Comparison of ENCODE assay signal across 8 mouse cellular contexts in the genomic region with DNA sequence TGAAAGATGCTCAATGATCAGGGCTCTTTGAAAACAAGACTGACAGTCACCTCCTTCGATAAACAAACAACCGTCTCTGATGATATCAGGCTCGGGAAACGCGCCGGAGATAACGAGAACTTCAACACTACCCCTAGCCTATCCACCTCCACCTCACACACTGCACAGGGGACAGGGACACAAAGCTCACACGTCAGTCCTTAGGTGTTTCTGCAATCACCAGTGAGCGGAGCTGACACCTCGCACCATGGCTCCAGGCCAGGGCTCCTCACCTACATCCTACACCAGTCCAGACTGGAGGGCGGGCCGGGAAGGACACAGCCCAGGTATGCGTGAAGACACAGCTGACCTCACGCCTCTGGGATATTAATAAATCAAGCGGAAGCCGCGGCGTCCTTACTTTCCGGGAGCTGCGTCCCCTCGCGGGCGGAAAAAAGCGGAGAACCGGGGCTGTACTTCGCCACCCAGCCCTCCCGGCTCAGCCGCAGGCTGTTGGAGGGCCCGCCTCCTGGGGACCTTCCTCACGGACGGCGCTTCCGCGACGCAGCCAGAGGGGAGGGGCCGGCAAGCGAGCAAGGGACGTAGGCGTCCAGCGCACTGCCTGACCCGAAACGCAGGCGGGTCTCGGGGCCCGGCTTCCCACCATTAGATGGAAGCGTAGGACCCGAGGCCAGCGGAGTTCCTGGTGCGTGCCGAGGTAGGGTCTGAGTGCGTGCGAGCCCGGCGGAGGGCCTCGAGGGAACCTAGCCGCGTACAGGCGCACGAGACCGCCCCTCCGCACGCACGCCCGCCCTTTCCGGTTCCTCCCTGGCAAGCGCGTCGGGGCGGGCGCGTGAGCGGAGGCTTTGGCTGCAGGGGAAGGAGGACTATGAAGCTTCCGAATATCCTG. TPM values are rescaled to one million over a fixed set of nuclear protein-coding genes. Genes with fewer than 3 reads are reported as not detected.
DNase-seq lines count a peak whose midpoint lies in the region; ATAC-seq lines count a peak whose summit lies in the region.

TSS of gene Ak6 (plus strand) at position 430 of the 889 bp plus-strand sequence.
TSS of gene Rad17 (minus strand) at position 502 of the 889 bp plus-strand sequence.

- peak within 1 kb of the TSS; percentile 86 for H3K9ac ChIP-seq in heart, embryonic 15.5 days
- H3K9ac ChIP-seq in liver, embryonic 15.5 days: peak within 1 kb of the TSS; percentile 88
- H3K9ac ChIP-seq in neural tube, embryonic 12.5 days: peak within 1 kb of the TSS; percentile 87

- H3K4me2 ChIP-seq in heart, embryonic 15.5 days: peak within 1 kb of the TSS; percentile 78
- H3K4me2 ChIP-seq in liver, embryonic 15.5 days: peak within 1 kb of the TSS; percentile 84
- peak within 1 kb of the TSS; percentile 74 for H3K4me2 ChIP-seq in neural tube, embryonic 12.5 days (replicated peaks)

- no peaks in the 10 kb centered on the region for H3K27me3 ChIP-seq in forebrain, embryonic 10.5 days (ENCODE audit: poor library complexity, severe bottlenecking)
- H3K27me3 ChIP-seq in heart, embryonic 15.5 days: no peaks in the 10 kb centered on the region
- H3K27me3 ChIP-seq in liver, embryonic 15.5 days: no peaks in the 10 kb centered on the region
- H3K27me3 ChIP-seq in neural tube, embryonic 12.5 days (replicated peaks): no peaks in the 10 kb centered on the region

- peak within 1 kb of the TSS; percentile 100 for H3K27ac ChIP-seq in forebrain, embryonic 10.5 days
- H3K27ac ChIP-seq in heart, embryonic 15.5 days: peak within 1 kb of the TSS; percentile 95
- H3K27ac ChIP-seq in liver, embryonic 15.5 days (replicated peaks): peak within 1 kb of the TSS; percentile 88
- H3K27ac ChIP-seq in neural tube, embryonic 12.5 days: peak within 1 kb of the TSS; percentile 90

- peaks cover 9% of the 10 kb centered on the region for H3K4me1 ChIP-seq in forebrain, embryonic 10.5 days
- peaks cover 12% of the 10 kb centered on the region for H3K4me1 ChIP-seq in heart, embryonic 15.5 days (replicated peaks)
- H3K4me1 ChIP-seq in liver, embryonic 15.5 days (replicated peaks): peaks cover 30% of the 10 kb centered on the region
- peaks cover 10% of the 10 kb centered on the region for H3K4me1 ChIP-seq in neural tube, embryonic 12.5 days

- WGBS in forebrain, embryonic 10.5 days: under 1% methylated on average over 73 of the region's 73 CpGs
- under 1% methylated on average over 69 of the region's 73 CpGs for WGBS in heart, embryonic 15.5 days
- under 1% methylated on average over 72 of the region's 73 CpGs for WGBS in liver, embryonic 15.5 days (ENCODE audit: insufficient replicate concordance)
- under 1% methylated on average over 73 of the region's 73 CpGs for WGBS in neural tube, embryonic 12.5 days

- peaks cover 44% of the 10 kb centered on the region for H3K36me3 ChIP-seq in forebrain, embryonic 10.5 days (replicated peaks)
- H3K36me3 ChIP-seq in heart, embryonic 15.5 days: peaks cover 18% of the 10 kb centered on the region; the same call in 1 of the 2 replicates
- peaks cover 40% of the 10 kb centered on the region for H3K36me3 ChIP-seq in liver, embryonic 15.5 days (replicated peaks)
- H3K36me3 ChIP-seq in neural tube, embryonic 12.5 days: peaks cover 10% of the 10 kb centered on the region; the same call in 1 of the 2 replicates

- peak; percentile 97 for ATAC-seq in heart, embryonic 15.5 days (replicated peaks; ENCODE audit: insufficient number of reproducible peaks, insufficient read depth, low FRiP score, low read depth)
- peak; percentile 97 for ATAC-seq in liver, embryonic 15.5 days (ENCODE audit: insufficient read depth)
- ATAC-seq in neural tube, embryonic 12.5 days (ENCODE audit: low FRiP score, low read depth): peak; percentile 99

- no peaks in the 10 kb centered on the region for H3K9me3 ChIP-seq in forebrain, embryonic 10.5 days
- no peaks in the 10 kb centered on the region for H3K9me3 ChIP-seq in heart, embryonic 15.5 days (replicated peaks)
- no peaks in the 10 kb centered on the region for H3K9me3 ChIP-seq in liver, embryonic 15.5 days (replicated peaks)
- H3K9me3 ChIP-seq in neural tube, embryonic 12.5 days: no peaks in the 10 kb centered on the region

- peak; percentile 90 to 93 for DNase-seq in CD8-positive naive resting alpha-beta T cell, adult 2 months (ENCODE audit: low read depth in 2 of 2, low spot score in 2 of 2)
- DNase-seq in c-Kit-positive CD71-negative TER-119-negative erythroid progenitor cells, embryonic 14.5 days (ENCODE audit: low read depth): peak; percentile 86
- DNase-seq in forebrain, embryonic 10.5 days (ENCODE audit: extremely low spot score, low spot score): peak; percentile 90
- DNase-seq in kidney, postnatal 36 days: peak; percentile 94 to 98
- DNase-seq in telencephalon, adult 2 months (ENCODE audit: low read depth, low spot score): peak; percentile 85

- H3K4me3 ChIP-seq in forebrain, embryonic 10.5 days: peak within 1 kb of the TSS; percentile 74
- H3K4me3 ChIP-seq in heart, embryonic 15.5 days: peak within 1 kb of the TSS; percentile 98
- peak within 1 kb of the TSS; percentile 72 for H3K4me3 ChIP-seq in liver, embryonic 15.5 days (replicated peaks)
- H3K4me3 ChIP-seq in neural tube, embryonic 12.5 days: peak within 1 kb of the TSS; percentile 92

RNA-seq across cellular contexts. Expression of gene Ak6, which starts in this region (rescaled TPM):
- polyA plus RNA-seq in forebrain, embryonic 10.5 days (2016; fragmentation: Nextera tagmentation; extraction: Ambion mirVana): 382 and 391 TPM in 2 replicates
- 215 and 218 TPM in 2 replicates for polyA plus RNA-seq in heart, embryonic 15.5 days (2015; fragmentation: Nextera tagmentation; extraction: Ambion mirVana)
- 141 and 145 TPM in 2 replicates for polyA plus RNA-seq in liver, embryonic 15.5 days (2015; fragmentation: Nextera tagmentation; extraction: Ambion mirVana)
- polyA plus RNA-seq in neural tube, embryonic 12.5 days (2016; fragmentation: Nextera tagmentation; extraction: Ambion mirVana): 288 and 293 TPM in 2 replicates

RNA-seq across cellular contexts. Expression of gene Rad17, which starts in this region (rescaled TPM):
- 21.3 TPM in 2 replicates for polyA plus RNA-seq in forebrain, embryonic 10.5 days (2016; fragmentation: Nextera tagmentation; extraction: Ambion mirVana)
- polyA plus RNA-seq in heart, embryonic 15.5 days (2015; fragmentation: Nextera tagmentation; extraction: Ambion mirVana): 18.4 and 21.6 TPM in 2 replicates
- 10.4 and 11.9 TPM in 2 replicates for polyA plus RNA-seq in liver, embryonic 15.5 days (2015; fragmentation: Nextera tagmentation; extraction: Ambion mirVana)
- polyA plus RNA-seq in neural tube, embryonic 12.5 days (2016; fragmentation: Nextera tagmentation; extraction: Ambion mirVana): 20.9 and 24.0 TPM in 2 replicates

Comparison
In these comparisons a context has a peak if more than half of its experiments do, and no peak if none do; other contexts are left out.
1. Peak in every context shown above with its lines: DNase-seq, ATAC-seq, H3K4me3 ChIP-seq and H3K27ac ChIP-seq.